Mouse (Mus musculus) ovary, postnatal 14 days (tissue): ENCODE data around the gene Kdm5b.

Experiments
- DNase-seq: peaks from one replicate; pipeline ENCODE4 v3.0.0; 2022; ENCODE audit warnings: low spot score

The Kdm5b gene

GRCm38 (mm10) chr1:134646963-134647282, 87.0 kb downstream of the Kdm5b start:
- DNase-seq, result no peak

- DNase-seq, result no peak
These were observed 87.6 kb downstream of the Kdm5b start for GRCm38 (mm10) chr1:134647591-134647990.

- DNase-seq, result no peak
These were observed 90.8 kb downstream of the Kdm5b start for GRCm38 (mm10) chr1:134650816-134651215.

GRCm38 (mm10) chr1:134651268-134651850, 91.4 kb downstream of the Kdm5b start:
- DNase-seq, result no peak

DNA sequence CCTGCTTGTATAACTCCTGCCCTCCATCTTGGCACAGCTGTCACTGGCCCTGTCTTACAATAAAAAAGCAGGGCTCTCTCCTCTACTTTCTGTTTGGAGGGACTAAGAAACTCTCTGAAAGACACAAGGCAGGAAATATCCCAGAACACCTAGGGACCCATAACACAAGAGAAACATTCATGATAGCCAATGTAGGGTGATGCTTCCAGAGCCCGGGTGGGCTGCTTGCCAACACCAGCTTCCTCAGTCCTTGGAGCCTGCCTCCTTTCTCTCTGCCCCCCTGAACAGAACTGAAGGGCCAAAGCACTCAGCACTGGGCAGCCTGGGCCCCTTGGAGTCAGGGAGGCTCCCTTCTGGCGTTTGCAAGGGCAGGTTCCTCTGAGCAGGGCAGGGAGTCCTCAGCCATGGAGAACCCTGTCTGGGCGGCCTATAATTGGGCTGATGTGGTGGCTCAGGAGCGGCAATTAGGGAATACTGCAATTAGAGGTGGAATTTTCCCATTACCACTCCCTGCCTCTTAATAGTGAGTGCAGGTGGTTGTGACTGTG, 92.0 kb downstream of the Kdm5b start:
- no peak for DNase-seq

- no peak for DNase-seq
These were observed 93.8 kb downstream of the Kdm5b start for GRCm38 (mm10) chr1:134653603-134654257.

- no peak for DNase-seq
These were observed 98.9 kb downstream of the Kdm5b start for GRCm38 (mm10) chr1:134658841-134659240.

- no peak for DNase-seq
These were observed 100.2 kb downstream of the Kdm5b start for GRCm38 (mm10) chr1:134660163-134660562.

DNA sequence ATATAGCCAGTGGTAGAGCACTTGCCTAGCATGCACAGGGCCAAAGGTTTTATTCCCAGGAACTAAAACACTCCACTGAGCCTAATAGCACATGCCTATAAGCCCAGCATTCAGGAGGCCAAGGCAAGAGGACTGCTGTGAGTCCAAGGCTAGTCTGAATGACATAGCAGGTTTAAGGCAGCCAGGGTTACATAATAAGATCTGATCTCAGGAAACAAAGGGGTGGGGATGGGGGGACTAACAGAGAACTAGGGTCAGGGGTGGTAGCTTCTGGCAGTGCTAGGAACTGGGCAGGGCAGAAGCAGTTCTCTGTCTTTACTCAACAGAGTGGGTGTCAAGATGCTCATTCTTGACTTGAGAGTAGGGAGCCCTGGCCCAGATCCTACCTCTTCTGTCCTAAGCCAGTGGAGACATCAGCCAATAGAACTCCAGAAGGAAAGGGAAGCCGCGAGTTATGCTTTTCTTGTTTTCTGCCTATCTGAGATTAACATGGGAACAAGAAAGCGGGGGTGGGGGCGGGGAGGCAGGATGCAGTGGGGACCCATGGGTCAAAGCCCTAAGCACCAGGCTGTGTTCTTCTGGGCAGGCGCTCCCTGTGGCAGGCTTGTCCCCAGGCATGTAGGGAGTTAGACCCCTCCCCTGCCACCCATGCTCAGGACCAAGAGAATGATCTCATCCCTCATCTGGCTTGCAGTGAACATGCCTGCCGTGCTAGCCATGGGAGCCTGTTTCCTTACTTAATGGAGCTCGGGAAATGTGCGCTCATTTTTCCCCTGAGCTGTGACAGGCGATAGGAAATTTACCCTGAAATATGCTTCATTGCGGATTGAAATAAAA, 111.5 kb downstream of the Kdm5b start:
- no peak for DNase-seq

DNA sequence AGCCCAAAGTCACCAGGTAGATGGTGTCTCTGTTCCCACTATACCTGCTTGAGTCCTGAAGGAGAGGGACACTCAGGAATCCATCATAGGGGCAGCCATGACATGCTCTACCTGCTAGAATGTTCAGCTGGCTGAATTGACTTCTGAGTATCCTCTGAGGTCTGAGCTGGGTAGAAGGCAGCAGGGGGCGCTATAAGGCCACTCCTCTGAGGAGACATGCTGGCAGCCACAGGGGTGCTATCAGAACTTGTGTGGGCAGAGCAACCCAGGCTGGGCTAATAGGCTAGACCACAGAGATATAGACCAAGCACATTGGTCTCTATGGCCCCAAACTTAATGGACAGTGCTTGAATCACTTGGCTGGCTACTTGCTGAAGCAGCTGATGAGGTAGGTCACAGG, 114.3 kb downstream of the Kdm5b start:
- DNase-seq, result no peak

DNA sequence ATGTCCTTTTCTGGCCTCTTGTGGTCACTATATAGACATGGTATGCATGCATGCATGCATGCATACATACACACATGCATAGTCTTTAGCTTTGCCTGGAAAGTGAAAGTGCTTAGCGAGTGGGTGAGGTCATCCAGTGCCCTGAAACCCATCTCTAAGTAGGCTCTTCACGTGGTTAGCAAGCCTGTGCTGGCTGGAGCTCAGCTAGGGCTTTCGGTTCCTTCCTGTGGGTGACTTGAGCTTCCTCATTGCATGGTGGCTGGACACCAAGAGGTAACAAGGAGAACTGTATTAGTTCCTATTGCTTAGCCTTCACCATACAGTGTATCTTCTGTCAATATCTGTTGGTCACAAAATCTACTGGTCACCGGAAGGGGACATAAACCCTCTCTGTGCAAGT, 119.5 kb downstream of the Kdm5b start:
- DNase-seq, result no peak

DNA sequence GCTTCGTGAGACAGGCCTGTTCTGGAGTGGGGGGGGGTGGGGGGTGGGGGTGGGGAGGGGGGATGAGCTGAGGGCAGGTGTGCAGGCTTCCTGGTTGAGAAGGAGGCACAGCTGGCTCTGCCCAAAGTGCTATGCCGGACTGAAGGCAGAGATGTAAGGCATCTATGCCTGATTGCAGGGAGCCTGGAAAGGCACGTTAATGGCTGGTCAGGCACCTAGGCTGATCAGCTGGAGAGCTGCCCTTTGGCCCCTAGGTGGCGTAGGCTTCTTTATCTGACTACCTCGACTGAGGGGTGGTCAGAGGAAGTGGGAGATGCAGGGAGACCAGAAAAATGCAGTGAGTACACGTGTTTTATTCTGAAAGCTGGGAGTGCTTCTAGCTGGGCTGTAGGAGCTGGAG, 120.6 kb downstream of the Kdm5b start:
- DNase-seq, result no peak

DNA sequence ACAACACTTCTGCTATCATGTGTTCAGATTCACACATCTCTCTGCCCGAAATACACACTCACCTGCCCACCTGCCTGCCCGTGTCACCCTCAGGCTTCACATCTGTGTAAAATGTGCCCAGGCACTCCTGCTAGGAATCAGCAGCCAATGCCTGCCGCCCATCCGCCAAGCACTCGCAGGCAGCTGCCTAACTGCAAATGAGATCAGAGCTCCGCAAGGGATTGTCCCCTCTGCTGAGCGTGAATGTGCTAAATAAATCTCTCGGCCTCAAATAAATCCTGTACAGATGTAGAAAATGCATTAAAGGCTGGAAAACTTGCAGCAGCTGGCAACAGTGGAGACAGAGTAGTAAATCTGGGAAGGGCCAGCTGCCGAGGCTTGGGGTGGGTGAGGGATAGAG, 122.5 kb downstream of the Kdm5b start:
- DNase-seq, result no peak
